Mouse (Mus musculus): ENCODE results near the gene Chrnb2.

GRCm38 (mm10) chr3:89774236-89774960, 10.0 kb upstream of the Chrnb2 start:
- no peak for TF ChIP-seq CTCF (IDR thresholded peaks at IDR 0.05; ENCODE audit: low read depth, low read length)
- no peak for TF ChIP-seq POLR2A (IDR thresholded peaks at IDR 0.05; ENCODE audit: insufficient read depth, low read length)
- TF ChIP-seq EP300 (IDR thresholded peaks at IDR 0.05; ENCODE audit: insufficient read depth, low read depth, low read length), result no peak
